Mouse (Mus musculus): Measurements from ENCODE around the gene Opa3. TPM values are rescaled to one million over a fixed set of nuclear protein-coding genes. Genes with fewer than 3 reads are reported as not detected.
"Not testable (repeated sequence)": the region's sequence is repeated elsewhere in the genome, so short reads cannot be mapped to it uniquely, and the experiment has no call there.

Opa3 gene
- total RNA-seq, 2 experiments from 2014 or later = 41.9 to 52.4 TPM

DNA sequence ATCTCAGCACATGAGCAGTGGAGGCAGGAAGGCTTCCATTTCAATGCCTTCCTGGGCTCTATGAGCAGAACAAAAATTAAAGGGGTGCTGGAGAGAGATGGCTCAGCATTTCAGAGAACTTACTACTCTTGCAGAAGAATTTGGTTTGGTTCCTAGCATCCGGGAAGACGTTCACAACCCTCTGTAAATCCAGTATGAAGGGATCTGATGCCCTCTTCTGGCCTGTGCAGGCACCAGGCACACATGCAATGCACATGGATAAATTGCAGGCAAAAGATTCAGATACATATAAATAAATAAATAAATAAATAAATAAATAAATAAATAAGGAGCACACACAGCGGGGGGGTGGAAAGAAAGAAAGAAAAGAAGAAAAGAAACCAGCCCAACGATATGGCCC is 48.1 kb downstream of the Opa3 start:
- no peak for DNase-seq
- Histone ChIP-seq H3K27ac (no peak overlapping the region), H3K4me3 (no peak overlapping the region)
- TF ChIP-seq CTCF (IDR thresholded peaks at IDR 0.05) = peak; percentile 52
- intact Hi-C loops (cut with DNase I) = no loop called here

GRCm38 (mm10) chr7:19279052-19279451 is 50.9 kb downstream of the Opa3 start:
- DNase-seq = no peak
- TF ChIP-seq CTCF (IDR thresholded peaks at IDR 0.05) = no peak
- Histone ChIP-seq H3K4me3 (peak overlapping the region; percentile 65), H3K27ac (no peak overlapping the region)
- intact Hi-C loops (cut with DNase I) = no loop called here

DNA sequence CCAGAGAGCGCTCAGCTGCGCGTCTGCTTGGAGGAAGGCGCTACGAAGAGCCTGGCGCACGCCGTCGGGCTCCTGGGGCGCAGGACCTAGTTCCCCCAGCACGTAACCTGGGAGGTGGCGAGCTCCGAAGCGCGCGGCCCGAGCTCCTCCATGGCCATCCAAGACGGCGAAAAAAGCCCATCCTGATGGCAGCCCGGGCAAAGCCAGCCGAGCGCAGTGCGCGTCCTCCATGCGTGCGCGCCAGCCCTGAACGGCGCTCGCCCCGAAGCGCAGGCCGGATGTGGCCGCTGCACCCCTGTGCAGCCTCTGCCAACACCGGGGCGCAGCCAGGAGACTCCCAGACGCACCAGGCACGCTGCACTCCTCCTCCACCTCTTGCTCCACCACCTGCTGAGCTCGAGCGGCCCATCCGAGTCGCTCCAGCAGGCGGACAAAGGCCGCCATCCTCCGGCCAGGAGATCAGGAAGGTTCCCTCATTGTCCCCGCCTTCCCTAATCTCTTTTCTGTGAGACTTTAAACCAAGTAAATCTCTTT is 51.5 kb downstream of the Opa3 start, which contains the start of gene Ppm1n:
TSS of gene Ppm1n (minus strand) at position 484 of the 534 bp plus-strand sequence.
- Histone ChIP-seq H3K27ac (no peak within 1 kb of the TSS), H3K4me3 (peak within 1 kb of the TSS; percentile 65)
- intact Hi-C loops (cut with DNase I) = loop anchor here (2.0 to 5.0 kb wide), 2 partner anchors 19 to 102 kb away; partner anchors contain the start of gene Eml2
- TF ChIP-seq CTCF (IDR thresholded peaks at IDR 0.05) = peak; percentile 24; the same call in 1 of the 2 replicates
- peak; percentile 54 for DNase-seq

- not testable (repeated sequence) for H3K27ac ChIP-seq
- intact Hi-C loops (cut with DNase I) = loop anchor here (2.0 to 5.0 kb wide), 3 partner anchors 21 to 104 kb away; partner anchors contain the start of gene Eml2
- H3K4me3 ChIP-seq = peak overlapping the region; percentile 74
Measured at GRCm38 (mm10) chr7:19281680-19282304, 53.7 kb downstream of the Opa3 start.

GRCm38 (mm10) chr7:19282385-19282784 is 54.3 kb downstream of the Opa3 start, which contains the start of gene Rtn2:
Gene Rtn2 (plus strand): TSS chr7:19282624.
- peak; percentile 90 for DNase-seq
- Histone ChIP-seq H3K4me3 (peak within 1 kb of the TSS; percentile 74), H3K27ac (peak within 1 kb of the TSS; percentile 63)
- no peak for TF ChIP-seq CTCF (IDR thresholded peaks at IDR 0.05)
- intact Hi-C loops (cut with DNase I) = loop anchor here (2.0 to 5.0 kb wide), 2 partner anchors 44 to 105 kb away; partner anchors contain the start of gene Eml2

More at GRCm38 (mm10) chr7:19281680-19282304, 53.7 kb downstream of the Opa3 start:
- not testable (repeated sequence) for DNase-seq
- peak; percentile 70 for TF ChIP-seq CTCF (IDR thresholded peaks at IDR 0.05)

- peak overlapping the region; percentile 74 for H3K4me3 ChIP-seq
- intact Hi-C loops (cut with DNase I) = loop anchor here (2.0 to 5.0 kb wide), 2 partner anchors 44 to 106 kb away; partner anchors contain the start of gene Eml2
- H3K27ac ChIP-seq = peak overlapping the region; percentile 63
- peak; percentile 79 for DNase-seq
- no peak for TF ChIP-seq CTCF (IDR thresholded peaks at IDR 0.05)
Measured at GRCm38 (mm10) chr7:19282791-19283405, 54.8 kb downstream of the Opa3 start.

- no peak overlapping the region for H3K27ac ChIP-seq
- no peak for TF ChIP-seq CTCF (IDR thresholded peaks at IDR 0.05)
- intact Hi-C loops (cut with DNase I) = loop anchor here (2.0 to 5.0 kb wide), 2 partner anchors 45 to 106 kb away; partner anchors contain the start of gene Eml2
- DNase-seq = no peak
- no peak overlapping the region; the same call in 1 of the 2 replicates for H3K4me3 ChIP-seq
Measured at GRCm38 (mm10) chr7:19283406-19283804, 55.3 kb downstream of the Opa3 start.

DNA sequence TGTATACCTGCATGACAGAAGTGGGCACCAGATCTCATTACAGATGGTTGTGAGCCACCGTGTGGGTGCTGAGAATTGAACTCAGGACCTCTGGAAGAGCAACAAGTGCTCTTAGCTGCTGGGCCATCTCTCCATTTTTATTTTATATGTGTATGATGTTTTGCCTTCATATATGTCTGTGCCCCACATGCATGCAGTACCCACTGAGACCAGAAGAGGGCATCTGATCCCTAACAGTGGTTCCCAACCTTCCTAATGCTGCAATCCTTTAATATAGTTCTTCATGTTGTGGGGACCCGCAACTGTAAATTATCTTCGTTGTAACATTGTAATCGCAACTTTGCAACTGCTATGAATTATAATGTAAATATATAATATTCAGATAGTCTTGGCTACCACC is 56.6 kb downstream of the Opa3 start:
- Histone ChIP-seq H3K27ac (no peak overlapping the region), H3K4me3 (no peak overlapping the region)
- intact Hi-C loops (cut with DNase I) = loop anchor here (1.0 to 5.0 kb wide), 2 partner anchors 15 to 107 kb away; partner anchors contain the start of gene Eml2
- DNase-seq = peak; percentile 65
- TF ChIP-seq CTCF (IDR thresholded peaks at IDR 0.05) = peak; percentile 94

DNA sequence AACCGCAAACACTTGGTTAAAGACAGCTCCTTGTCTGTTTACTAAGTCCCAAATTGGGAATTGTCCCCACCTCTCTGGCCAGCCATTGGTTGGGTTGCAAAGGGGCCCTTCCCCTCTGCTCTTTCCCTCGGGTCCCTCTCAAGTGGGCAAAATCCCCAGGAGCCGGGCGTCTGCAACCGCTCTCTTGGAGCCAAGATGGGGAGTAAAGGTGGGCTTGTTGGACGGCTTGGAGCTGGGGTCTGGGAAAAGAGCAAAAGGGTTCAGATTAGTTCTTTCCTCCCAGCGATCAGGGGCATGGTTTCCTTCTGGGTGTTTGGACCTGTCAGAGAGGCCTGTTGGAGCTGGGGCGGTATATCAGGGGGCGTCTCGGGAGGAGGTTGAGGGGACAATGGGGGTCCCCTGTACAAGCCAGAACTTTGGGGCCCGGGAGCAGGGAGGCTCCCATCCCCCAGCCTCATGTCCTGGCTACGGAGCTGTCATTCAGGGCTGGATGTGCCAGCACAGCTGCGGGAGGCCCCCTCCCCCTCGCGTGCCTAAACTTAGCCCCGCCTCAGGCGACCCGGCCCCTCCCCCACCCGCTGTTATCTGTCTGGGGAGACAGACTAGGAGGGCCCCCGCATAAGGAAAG is 62.9 kb downstream of the Opa3 start:
- no peak for TF ChIP-seq CTCF (IDR thresholded peaks at IDR 0.05)
- intact Hi-C loops (cut with DNase I) = no loop called here
- H3K4me3 ChIP-seq = peak overlapping the region; percentile 74
- H3K27ac ChIP-seq = peak overlapping the region; percentile 99
- peak; percentile 93 for DNase-seq

DNA sequence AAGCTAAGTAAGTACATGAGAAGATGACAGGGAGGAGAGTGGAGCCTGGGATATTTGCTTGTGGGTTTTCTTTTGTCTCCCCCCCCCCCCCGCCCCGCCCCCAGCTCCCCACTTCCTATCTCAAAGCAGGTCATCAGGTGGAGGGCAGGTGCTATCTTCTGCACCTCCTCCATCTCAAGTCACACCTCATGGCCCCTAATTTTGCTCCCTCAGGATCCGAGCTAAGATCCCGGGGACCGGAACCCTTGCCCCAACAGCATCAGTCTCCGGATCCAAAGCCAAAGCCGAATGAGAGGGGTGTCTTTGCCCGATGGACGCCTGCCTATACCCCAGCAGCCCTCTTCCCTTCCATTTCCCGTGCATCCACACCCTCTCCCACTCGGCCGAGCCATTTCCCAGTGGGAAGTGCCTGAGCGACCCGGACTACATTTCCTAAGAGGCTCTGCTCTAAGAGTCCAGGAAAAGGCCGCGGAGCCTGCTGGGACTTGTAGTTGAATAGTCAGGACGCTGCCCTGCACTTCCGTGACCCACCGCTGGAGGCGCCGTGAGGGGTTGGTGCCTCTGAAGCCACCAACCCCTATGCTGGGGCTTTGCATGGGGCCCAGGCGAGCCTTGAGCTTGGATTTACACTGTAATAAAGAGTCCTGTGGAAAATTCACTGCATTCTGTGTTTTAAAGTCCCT is 67.5 kb downstream of the Opa3 start:
- Histone ChIP-seq H3K4me3 (peak overlapping the region; percentile 67), H3K27ac (peak overlapping the region; percentile 75)
- peak; percentile 100 for TF ChIP-seq CTCF (IDR thresholded peaks at IDR 0.05)
- intact Hi-C loops (cut with DNase I) = loop anchor here (5.0 kb wide), 1 partner anchor 67 kb away; no protein-coding TSS in a partner anchor
- peak; percentile 98 for DNase-seq

DNA sequence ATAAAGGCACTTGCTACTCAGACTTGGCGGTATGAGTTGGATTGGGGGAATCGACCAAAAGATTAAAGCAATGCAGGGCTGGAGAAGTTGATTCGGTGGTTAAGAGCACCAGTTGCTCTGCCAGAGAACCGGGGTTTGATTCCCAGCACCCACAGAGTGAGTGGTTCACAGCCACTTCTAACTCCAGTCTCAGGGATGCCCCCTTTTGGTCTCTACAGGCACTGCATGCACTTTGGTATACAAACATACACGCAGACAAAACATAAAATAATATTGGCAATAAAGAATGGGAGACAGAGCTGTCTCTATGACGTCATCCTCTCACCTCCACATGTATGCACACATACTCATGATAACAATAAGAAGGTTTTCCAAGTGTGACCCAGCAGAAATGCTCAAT is 68.9 kb downstream of the Opa3 start:
- Histone ChIP-seq H3K27ac (no peak overlapping the region), H3K4me3 (no peak overlapping the region)
- DNase-seq = no peak
- TF ChIP-seq CTCF (IDR thresholded peaks at IDR 0.05) = peak; percentile 36; the same call in 1 of the 2 replicates
- intact Hi-C loops (cut with DNase I) = loop anchor here (5.0 kb wide), 1 partner anchor 65 kb away; no protein-coding TSS in a partner anchor
